Mouse (Mus musculus): ENCODE results near the gene Nqo2. TPM values are rescaled to one million over a fixed set of nuclear protein-coding genes. Genes with fewer than 3 reads are reported as not detected.

Nqo2 gene
- polyA plus RNA-seq, 1 experiment from 2014 or later: 7.7 TPM

DNA sequence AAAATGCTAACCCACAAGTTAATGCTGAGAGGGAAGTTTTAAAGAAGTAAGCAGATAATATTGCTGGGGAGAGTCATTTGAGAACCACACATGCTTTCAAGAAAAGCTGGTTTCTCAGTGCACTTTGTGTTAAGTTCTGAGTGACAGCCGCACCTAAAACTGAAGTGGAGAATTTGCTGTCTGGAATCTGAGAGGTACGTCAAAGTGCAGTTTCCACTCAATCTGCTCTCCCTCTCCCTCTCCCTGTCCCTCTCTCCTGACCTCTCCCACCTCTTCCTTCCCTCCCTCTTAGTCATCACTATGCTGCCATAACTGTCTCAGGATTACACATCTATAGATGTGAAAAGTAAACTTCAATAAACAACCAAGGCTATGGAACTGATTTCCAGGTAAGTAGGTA lies 57.5 kb downstream of the Nqo2 start:
- Histone ChIP-seq H3K36me3 (ENCODE audit: control insufficient read depth, insufficient read depth, low read length) (peaks cover 18% of the 10 kb centered on the region), H3K4me2 (ENCODE audit: low read length) (no peak overlapping the region), H3K4me3 (ENCODE audit: low read depth, low read length) (no peak overlapping the region), H3K9ac (ENCODE audit: low read depth, low read length) (no peak overlapping the region), H3K9me3 (replicated peaks; ENCODE audit: control insufficient read depth, low read length, poor library complexity, severe bottlenecking) (no peaks in the 10 kb centered on the region), H3K27ac (ENCODE audit: low read length) (no peak overlapping the region), H3K27me3 (ENCODE audit: control insufficient read depth, insufficient read depth, low read depth, low read length) (no peaks in the 10 kb centered on the region), H3K4me1 (ENCODE audit: control insufficient read depth, insufficient read depth, low read length) (no peaks in the 10 kb centered on the region)
- WGBS: 92% methylated on average over 2 of the region's 2 CpGs
- ATAC-seq: no peak

- Histone ChIP-seq H3K27ac (ENCODE audit: low read length) (no peak overlapping the region), H3K4me1 (ENCODE audit: control insufficient read depth, insufficient read depth, low read length) (peaks cover 2% of the 10 kb centered on the region; the same call in 1 of the 2 replicates), H3K9ac (ENCODE audit: low read depth, low read length) (no peak overlapping the region), H3K9me3 (replicated peaks; ENCODE audit: control insufficient read depth, low read length, poor library complexity, severe bottlenecking) (no peaks in the 10 kb centered on the region), H3K4me3 (ENCODE audit: low read depth, low read length) (no peak overlapping the region), H3K36me3 (ENCODE audit: control insufficient read depth, insufficient read depth, low read length) (peaks cover 6% of the 10 kb centered on the region; the same call in 1 of the 2 replicates), H3K27me3 (ENCODE audit: control insufficient read depth, insufficient read depth, low read depth, low read length) (no peaks in the 10 kb centered on the region), H3K4me2 (ENCODE audit: low read length) (no peak overlapping the region)
- no peak for ATAC-seq
- WGBS: 60% methylated on average over 2 of the region's 2 CpGs
Observed at GRCm38 (mm10) chr13:34032041-34032440, 67.6 kb downstream of the Nqo2 start.

DNA sequence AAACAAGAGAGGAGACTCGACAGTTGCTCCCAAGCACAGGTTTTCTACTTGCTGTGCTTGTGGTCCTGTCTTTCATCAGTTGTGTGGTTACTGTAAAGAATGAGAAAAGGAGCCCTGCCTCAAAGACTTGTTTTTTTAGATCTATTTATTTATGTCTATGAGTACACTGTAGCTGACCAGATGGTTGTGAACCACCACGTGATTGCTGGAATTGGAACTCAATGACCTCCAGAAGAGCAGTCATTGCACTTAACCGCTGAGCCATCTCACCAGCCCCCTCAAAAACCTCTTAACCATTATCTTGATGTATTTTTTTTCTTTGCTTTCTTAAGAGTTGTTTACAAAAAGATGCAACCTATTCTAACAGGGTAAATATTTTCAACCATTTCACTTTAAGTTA lies 70.9 kb downstream of the Nqo2 start:
- Histone ChIP-seq H3K27ac (ENCODE audit: low read length) (no peak overlapping the region), H3K4me3 (ENCODE audit: low read depth, low read length) (no peak overlapping the region), H3K27me3 (ENCODE audit: control insufficient read depth, insufficient read depth, low read depth, low read length) (no peaks in the 10 kb centered on the region), H3K9ac (ENCODE audit: low read depth, low read length) (no peak overlapping the region), H3K36me3 (ENCODE audit: control insufficient read depth, insufficient read depth, low read length) (peaks cover 4% of the 10 kb centered on the region; the same call in 1 of the 2 replicates), H3K9me3 (replicated peaks; ENCODE audit: control insufficient read depth, low read length, poor library complexity, severe bottlenecking) (no peaks in the 10 kb centered on the region), H3K4me1 (ENCODE audit: control insufficient read depth, insufficient read depth, low read length) (peaks cover 15% of the 10 kb centered on the region), H3K4me2 (ENCODE audit: low read length) (no peak overlapping the region)
- no peak for ATAC-seq
- WGBS: 93% methylated on average over 3 of the region's 3 CpGs

- Histone ChIP-seq H3K27ac (ENCODE audit: low read length) (peak overlapping the region; percentile 90), H3K4me3 (ENCODE audit: low read depth, low read length) (no peak overlapping the region), H3K27me3 (ENCODE audit: control insufficient read depth, insufficient read depth, low read depth, low read length) (no peaks in the 10 kb centered on the region), H3K4me1 (ENCODE audit: control insufficient read depth, insufficient read depth, low read length) (peaks cover 15% of the 10 kb centered on the region), H3K36me3 (ENCODE audit: control insufficient read depth, insufficient read depth, low read length) (peaks cover 4% of the 10 kb centered on the region; the same call in 1 of the 2 replicates), H3K9me3 (replicated peaks; ENCODE audit: control insufficient read depth, low read length, poor library complexity, severe bottlenecking) (no peaks in the 10 kb centered on the region), H3K4me2 (ENCODE audit: low read length) (no peak overlapping the region), H3K9ac (ENCODE audit: low read depth, low read length) (no peak overlapping the region; the same call in 1 of the 2 replicates)
- ATAC-seq: 0 out of 2 replicates have a peak, but pooled peaks have one; percentile 0
- WGBS: 82% methylated on average over 5 of the region's 5 CpGs
Observed at GRCm38 (mm10) chr13:34036726-34037125, 72.2 kb downstream of the Nqo2 start.

GRCm38 (mm10) chr13:34037172-34038055 lies 72.9 kb downstream of the Nqo2 start, which contains the start of gene Bphl:
Gene Bphl (plus strand): TSS chr13:34037597.
- WGBS: under 1% methylated on average over 37 of the region's 37 CpGs
- ATAC-seq: peak; percentile 97

GRCm38 (mm10) chr13:34038056-34038432 lies 73.6 kb downstream of the Nqo2 start:
- peak overlapping the region; percentile 82 for H3K4me2 ChIP-seq (ENCODE audit: low read length)
- no peaks in the 10 kb centered on the region for H3K27me3 ChIP-seq (ENCODE audit: control insufficient read depth, insufficient read depth, low read depth, low read length)
- H3K9me3 ChIP-seq (replicated peaks; ENCODE audit: control insufficient read depth, low read length, poor library complexity, severe bottlenecking): no peaks in the 10 kb centered on the region
- H3K4me1 ChIP-seq (ENCODE audit: control insufficient read depth, insufficient read depth, low read length): peaks cover 15% of the 10 kb centered on the region
- peak; percentile 31 for ATAC-seq
- peaks cover 4% of the 10 kb centered on the region; the same call in 1 of the 2 replicates for H3K36me3 ChIP-seq (ENCODE audit: control insufficient read depth, insufficient read depth, low read length)
- 38% methylated on average over 5 of the region's 5 CpGs for WGBS
- H3K4me3 ChIP-seq (ENCODE audit: low read depth, low read length): peak overlapping the region; percentile 76
- peak overlapping the region; percentile 90 for H3K27ac ChIP-seq (ENCODE audit: low read length)
- peak overlapping the region; percentile 91 for H3K9ac ChIP-seq (ENCODE audit: low read depth, low read length)

More at GRCm38 (mm10) chr13:34037172-34038055, 72.9 kb downstream of the Nqo2 start, which contains the start of gene Bphl:
- peaks cover 4% of the 10 kb centered on the region; the same call in 1 of the 2 replicates for H3K36me3 ChIP-seq (ENCODE audit: control insufficient read depth, insufficient read depth, low read length)
- H3K9me3 ChIP-seq (replicated peaks; ENCODE audit: control insufficient read depth, low read length, poor library complexity, severe bottlenecking): no peaks in the 10 kb centered on the region
- peak within 1 kb of the TSS; percentile 76 for H3K4me3 ChIP-seq (ENCODE audit: low read depth, low read length)
- peak within 1 kb of the TSS; percentile 82 for H3K4me2 ChIP-seq (ENCODE audit: low read length)
- peaks cover 15% of the 10 kb centered on the region for H3K4me1 ChIP-seq (ENCODE audit: control insufficient read depth, insufficient read depth, low read length)
- peak within 1 kb of the TSS; percentile 90 for H3K27ac ChIP-seq (ENCODE audit: low read length)
- H3K9ac ChIP-seq (ENCODE audit: low read depth, low read length): peak within 1 kb of the TSS; percentile 91
- H3K27me3 ChIP-seq (ENCODE audit: control insufficient read depth, insufficient read depth, low read depth, low read length): no peaks in the 10 kb centered on the region

Other genes with a start within 250 kb of the Nqo2 start
- not detected in 2 replicates for gene Serpinb6e, start 121.3 kb upstream of the Nqo2 start, polyA plus RNA-seq (2015; fragmentation: Nextera tagmentation; extraction: Ambion mirVana)
- 0.21 and 0.36 TPM in 2 replicates for gene Serpinb6c, start 59.0 kb upstream of the Nqo2 start, polyA plus RNA-seq (2015; fragmentation: Nextera tagmentation; extraction: Ambion mirVana)
- 4.9 and 6.4 TPM in 2 replicates for gene Ripk1, start 37.7 kb downstream of the Nqo2 start, polyA plus RNA-seq (2015; fragmentation: Nextera tagmentation; extraction: Ambion mirVana)
- 32.4 and 33.7 TPM in 2 replicates for gene Serpinb6a, start 38.1 kb downstream of the Nqo2 start, polyA plus RNA-seq (2015; fragmentation: Nextera tagmentation; extraction: Ambion mirVana)
- gene Bphl, start 72.9 kb downstream of the Nqo2 start, polyA plus RNA-seq (2015; fragmentation: Nextera tagmentation; extraction: Ambion mirVana): 39.2 and 45.1 TPM in 2 replicates
- 3,297 and 3,828 TPM in 2 replicates for gene Tubb2a, start 113.3 kb downstream of the Nqo2 start, polyA plus RNA-seq (2015; fragmentation: Nextera tagmentation; extraction: Ambion mirVana)
- 1,230 and 1,315 TPM in 2 replicates for gene Tubb2b, start 165.8 kb downstream of the Nqo2 start, polyA plus RNA-seq (2015; fragmentation: Nextera tagmentation; extraction: Ambion mirVana)
- 71.6 and 74.6 TPM in 2 replicates for gene Psmg4, start 198.3 kb downstream of the Nqo2 start, polyA plus RNA-seq (2015; fragmentation: Nextera tagmentation; extraction: Ambion mirVana)